Mouse (Mus musculus) mesoderm, embryonic 11.5 days (tissue): Measurements from ENCODE around the gene Gm45717.

ENCODE experiments used
- DNase-seq: peaks from one replicate; pipeline ENCODE4 v3.0.0-alpha.2; 2012; ENCODE audit warnings: low read depth, low spot score

The Gm45717 gene

GRCm38 (mm10) chr7:140943356-140943755 lies 12.4 kb downstream of the Gm45717 start:
- no peak for DNase-seq

GRCm38 (mm10) chr7:140942811-140943210 lies 12.9 kb downstream of the Gm45717 start:
- DNase-seq, result no peak

DNA sequence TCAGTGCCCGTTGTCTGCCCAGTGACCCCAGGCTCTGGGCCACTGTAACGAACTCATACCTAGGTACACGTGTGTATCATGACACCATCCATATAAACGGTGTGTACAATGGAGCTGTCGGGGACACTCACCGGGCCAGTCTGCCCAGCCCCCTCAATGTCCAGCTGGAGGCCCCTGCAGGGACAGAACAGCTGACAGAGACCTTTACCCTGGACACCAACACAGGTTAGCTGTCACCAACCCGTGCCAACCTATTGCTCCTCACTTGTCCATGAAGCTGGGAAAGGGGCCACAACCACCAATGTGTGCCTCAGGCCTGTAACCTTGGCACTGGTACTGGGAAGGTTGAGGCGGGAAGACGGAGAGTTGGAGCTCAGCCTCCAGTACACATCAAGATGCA lies 13.4 kb downstream of the Gm45717 start:
- DNase-seq, result no peak

DNA sequence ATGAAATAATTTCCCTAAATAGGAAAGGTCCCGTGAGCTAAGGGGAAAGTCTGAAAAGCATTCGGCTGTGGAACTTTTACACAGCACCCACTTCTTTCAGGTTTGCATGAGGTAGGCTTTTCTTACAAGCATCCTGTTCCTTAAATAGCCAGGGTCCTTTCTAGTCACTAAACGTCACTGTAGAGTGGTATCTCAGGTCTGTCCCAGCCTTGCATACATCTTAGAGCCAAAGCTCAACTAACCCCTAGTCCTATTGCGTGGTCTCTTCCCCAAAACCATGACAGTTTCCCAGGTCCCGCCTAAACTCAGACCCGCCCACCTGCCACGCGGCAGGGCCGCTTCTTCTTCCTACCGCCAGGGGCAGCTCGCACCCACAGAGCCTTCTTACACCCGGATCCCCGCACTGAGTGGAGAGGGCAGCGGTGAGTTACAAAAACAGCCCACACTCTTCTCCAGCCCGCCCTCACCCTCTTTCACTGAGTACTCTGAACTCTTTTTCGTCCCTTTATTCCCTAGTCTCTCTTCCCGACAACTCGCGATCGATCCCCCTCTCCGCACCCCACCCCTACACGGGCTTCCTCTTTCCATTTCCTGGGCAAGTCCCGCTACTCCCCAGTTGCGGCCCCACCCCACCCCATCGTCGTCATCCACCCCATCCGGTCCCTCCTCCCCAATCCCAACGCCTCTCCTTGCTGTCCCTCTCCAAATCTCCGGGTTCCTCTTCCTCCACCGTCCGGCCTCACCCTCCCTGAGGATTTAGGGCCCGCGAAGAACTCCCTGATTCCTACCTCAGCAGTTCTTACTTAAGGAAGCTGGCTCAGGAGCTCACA lies 14.3 kb downstream of the Gm45717 start, which contains the start of gene Pgghg:
Gene Pgghg (plus strand): TSS at position 170 of the 830 bp plus-strand sequence.
- peak; percentile 91 for DNase-seq

GRCm38 (mm10) chr7:140939669-140940171 lies 16.0 kb downstream of the Gm45717 start:
- DNase-seq, result peak; percentile 60

GRCm38 (mm10) chr7:140938896-140939295 lies 16.8 kb downstream of the Gm45717 start:
- DNase-seq, result no peak

- DNase-seq, result no peak
Measured at GRCm38 (mm10) chr7:140938436-140938835, 17.3 kb downstream of the Gm45717 start.

DNA sequence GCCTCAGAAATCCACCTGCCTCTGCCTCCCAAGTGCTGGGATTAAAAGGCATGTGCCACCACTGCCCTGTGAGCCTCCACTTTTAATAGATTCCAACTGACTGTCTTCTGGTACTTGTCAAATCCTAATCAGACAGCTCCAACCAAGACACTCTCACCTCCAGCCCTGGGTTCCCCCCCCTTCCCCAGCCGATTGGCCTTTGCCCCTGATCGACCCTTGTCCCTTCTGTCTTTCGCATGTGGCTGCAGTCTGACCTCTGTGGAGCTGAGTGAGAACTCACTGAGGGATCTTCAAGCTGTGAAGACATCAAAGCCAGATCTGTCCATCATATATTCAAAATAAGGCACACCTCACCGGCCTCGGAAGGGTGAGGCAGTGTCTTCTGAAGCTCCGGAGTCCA lies 28.6 kb downstream of the Gm45717 start:
- no peak for DNase-seq

DNA sequence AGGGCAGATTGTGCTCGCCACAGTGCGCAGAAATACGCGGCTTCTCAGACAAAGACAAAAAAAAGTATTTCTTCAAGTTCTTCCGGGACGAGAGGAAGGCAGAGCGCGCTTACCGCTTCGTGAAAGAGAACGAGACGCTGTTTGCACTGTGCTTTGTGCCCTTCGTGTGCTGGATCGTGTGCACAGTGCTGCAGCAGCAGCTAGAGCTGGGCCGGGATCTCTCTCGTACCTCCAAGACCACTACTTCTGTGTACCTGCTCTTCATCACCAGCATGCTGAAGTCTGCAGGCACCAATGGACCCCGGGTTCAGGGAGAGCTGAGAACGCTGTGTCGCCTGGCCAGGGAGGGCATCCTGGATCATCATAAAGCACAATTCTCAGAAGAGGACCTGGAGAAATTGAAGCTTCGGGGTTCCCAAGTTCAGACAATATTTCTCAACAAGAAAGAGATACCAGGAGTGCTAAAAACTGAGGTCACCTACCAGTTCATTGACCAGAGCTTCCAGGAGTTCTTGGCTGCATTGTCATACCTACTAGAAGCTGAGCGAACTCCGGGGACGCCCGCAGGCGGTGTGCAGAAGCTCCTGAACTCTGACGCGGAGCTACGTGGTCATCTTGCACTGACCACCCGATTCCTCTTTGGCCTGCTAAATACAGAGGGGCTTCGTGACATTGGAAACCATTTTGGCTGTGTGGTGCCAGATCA lies 32.5 kb downstream of the Gm45717 start:
- DNase-seq, result no peak

- DNase-seq, result peak; percentile 35
Measured at GRCm38 (mm10) chr7:140922398-140923069, 33.2 kb downstream of the Gm45717 start.

GRCm38 (mm10) chr7:140921225-140921975 lies 34.3 kb downstream of the Gm45717 start:
- no peak for DNase-seq

GRCm38 (mm10) chr7:140920418-140921029 lies 35.2 kb downstream of the Gm45717 start, which contains the start of gene Nlrp6:
Nlrp6 (plus strand) TSS chr7:140920902.
- no peak for DNase-seq

- DNase-seq, result no peak
Measured at GRCm38 (mm10) chr7:140919911-140920310, 35.8 kb downstream of the Gm45717 start.

GRCm38 (mm10) chr7:140914031-140914690 lies 41.6 kb downstream of the Gm45717 start:
- no peak for DNase-seq

DNA sequence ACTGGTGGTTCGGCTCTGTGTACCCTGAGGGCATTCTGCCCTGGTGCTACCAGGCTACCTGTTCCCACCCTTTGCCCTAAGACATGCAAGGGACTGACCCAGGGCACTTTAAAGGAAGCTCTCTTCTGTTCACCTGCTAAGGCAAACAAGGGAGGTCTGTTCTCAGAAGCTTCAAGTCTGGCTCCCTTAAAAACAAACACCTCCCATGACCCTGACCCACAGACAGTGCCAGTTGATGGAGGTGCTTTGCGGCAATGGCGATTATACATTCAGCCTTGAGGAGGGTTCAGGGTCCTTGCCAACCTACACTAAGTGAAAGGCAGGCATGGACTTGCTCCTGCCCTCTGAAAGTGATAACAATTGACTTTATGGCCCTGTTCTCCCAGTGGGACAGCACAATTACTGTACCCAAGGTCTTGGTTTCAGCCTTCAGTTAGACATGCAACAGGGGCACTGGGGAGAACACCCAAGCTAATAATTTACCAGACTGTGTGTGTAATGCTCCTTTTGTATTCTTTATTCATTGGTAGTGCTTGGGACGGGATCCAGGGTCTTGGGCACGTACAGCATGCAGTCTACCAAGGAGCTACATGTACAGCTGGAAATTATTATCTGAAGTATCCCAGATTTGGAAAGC lies 42.8 kb downstream of the Gm45717 start:
- DNase-seq, result no peak

DNA sequence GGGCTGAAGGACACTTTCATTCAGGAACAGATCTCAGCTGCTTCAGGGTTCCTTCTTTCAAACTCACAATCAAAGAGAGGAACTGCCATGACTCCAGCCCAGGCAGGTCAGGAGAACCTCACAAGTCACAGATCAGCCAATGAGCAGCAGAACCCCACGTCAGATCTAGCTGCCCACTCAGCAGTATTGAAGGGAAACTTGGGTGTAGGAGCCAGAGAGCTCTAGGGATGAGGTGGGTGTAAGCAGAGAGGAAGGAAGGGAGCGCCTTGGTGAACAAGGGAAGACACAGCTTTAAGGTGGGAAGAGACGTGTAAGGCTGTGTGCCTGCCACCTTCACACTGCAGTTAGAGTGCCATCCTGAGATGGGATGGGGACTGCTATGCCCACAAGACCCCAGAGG lies 43.4 kb downstream of the Gm45717 start:
- no peak for DNase-seq

DNA sequence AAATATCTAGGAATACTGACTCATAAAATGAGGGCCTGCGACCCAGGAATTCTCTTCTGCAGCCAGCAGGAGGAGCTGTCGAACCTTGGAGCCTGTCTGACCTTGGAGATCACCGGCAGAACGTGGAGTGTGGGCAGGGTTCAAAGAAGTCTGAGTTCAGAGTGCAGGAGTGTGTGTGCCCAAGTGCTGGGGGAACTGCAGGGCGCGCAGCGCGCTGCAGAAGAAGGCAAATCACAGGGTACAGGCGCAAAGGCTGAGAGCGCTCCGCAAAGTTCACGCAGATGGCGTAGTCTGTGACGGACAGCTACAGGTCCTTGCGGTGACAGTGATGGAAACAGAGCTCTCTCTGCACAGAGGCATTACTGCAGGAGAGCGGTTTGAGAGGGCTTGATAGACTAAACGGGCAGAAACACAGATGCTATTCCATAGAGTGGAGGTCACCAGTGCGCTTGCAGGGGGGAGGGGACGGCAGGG lies 47.1 kb downstream of the Gm45717 start:
- DNase-seq, result peak; percentile 90

DNA sequence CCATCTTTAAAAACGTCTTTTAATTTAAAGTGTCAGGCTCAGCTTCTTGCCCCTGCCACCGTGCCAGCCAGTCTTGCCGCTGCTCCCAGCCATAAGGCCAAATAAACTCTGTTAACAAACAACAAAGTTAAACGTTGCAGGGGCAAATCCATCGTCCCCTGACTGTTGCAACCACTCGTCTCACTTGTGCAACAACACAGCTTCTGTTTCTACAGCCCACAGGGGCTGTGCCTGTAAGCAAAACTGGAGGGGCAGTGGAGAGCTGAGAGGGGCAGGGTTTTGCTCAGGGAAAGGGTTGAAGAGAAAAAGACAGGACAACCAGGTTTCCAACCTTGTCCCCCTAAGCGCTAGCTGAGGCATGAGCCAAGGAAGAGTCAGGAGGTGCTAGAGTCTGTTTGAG lies 47.6 kb downstream of the Gm45717 start:
- DNase-seq, result no peak

- DNase-seq, result no peak
Measured at GRCm38 (mm10) chr7:140907697-140908096, 48.0 kb downstream of the Gm45717 start.

GRCm38 (mm10) chr7:140907131-140907530 lies 48.6 kb downstream of the Gm45717 start:
- no peak for DNase-seq
